In genomic region chr1:185451495-185451894, GRCm38 (mm10) we compare ENCODE assay signal across 27 mouse cellular contexts. TPM values are rescaled to one million over a fixed set of nuclear protein-coding genes. Genes with fewer than 3 reads are reported as not detected.
DNase-seq lines count a peak whose midpoint lies in the region; ATAC-seq and TF ChIP-seq lines count a peak whose summit lies in the region.
"Had no signal": no experiment of that assay in that cellular context is flagged by ENCODE, and none has a peak within 500 bp of the region (broad histone marks: within the 10 kb centered on the region; RNA-seq: fewer than 3 reads in every experiment).

No protein-coding gene starts in this region.

- WGBS in heart, embryonic 10.5 days, result 83% methylated on average over 3 of the region's 3 CpGs
- WGBS in liver, embryonic 12.5 days (ENCODE audit: insufficient replicate concordance), result 47% methylated on average over 3 of the region's 3 CpGs
- 86% methylated on average over 3 of the region's 3 CpGs for WGBS in kidney, embryonic 16.5 days
- 88% methylated on average over 3 of the region's 3 CpGs for WGBS in lung, postnatal 0 days

- peaks cover 15% of the 10 kb centered on the region for H3K4me1 ChIP-seq in heart, embryonic 10.5 days
- H3K4me1 ChIP-seq in liver, embryonic 12.5 days, result peaks cover 69% of the 10 kb centered on the region
- H3K4me1 ChIP-seq in kidney, embryonic 16.5 days (ENCODE audit: insufficient read depth, low read length), result peaks cover 10% of the 10 kb centered on the region
- H3K4me1 ChIP-seq in lung, postnatal 0 days (ENCODE audit: insufficient read depth, low read depth, low read length), result 0 out of 2 replicates have a peak, but pooled peaks cover 4% of the 10 kb centered on the region

- TF ChIP-seq EP300 in lung, postnatal 0 days (IDR thresholded peaks at IDR 0.05), result no peak

- peaks cover 36% of the 10 kb centered on the region for H3K27me3 ChIP-seq in heart, embryonic 10.5 days (ENCODE audit: insufficient read depth, poor library complexity, severe bottlenecking)
- H3K27me3 ChIP-seq in liver, embryonic 12.5 days (replicated peaks), result peaks cover 23% of the 10 kb centered on the region
- peaks cover 33% of the 10 kb centered on the region for H3K27me3 ChIP-seq in kidney, embryonic 16.5 days (ENCODE audit: insufficient read depth, low read length)
- H3K27me3 ChIP-seq in lung, postnatal 0 days (replicated peaks; ENCODE audit: insufficient read depth, low read length), result peaks cover 20% of the 10 kb centered on the region
- H3K27me3 ChIP-seq: CH12.LX had no signal

- peak overlapping the region; percentile 48 for H3K4me2 ChIP-seq in liver, embryonic 12.5 days
- no peak overlapping the region for H3K4me2 ChIP-seq in kidney, embryonic 16.5 days (replicated peaks; ENCODE audit: low read depth, low read length)
- H3K4me2 ChIP-seq in lung, postnatal 0 days (replicated peaks; ENCODE audit: low read depth, low read length), result no peak overlapping the region
- H3K4me2 ChIP-seq: forebrain, embryonic 13.5 days; kidney, embryonic 15.5 days; limb, embryonic 13.5 days; lung, embryonic 14.5 days; midbrain, embryonic 15.5 days; neural tube, embryonic 12.5 days had no signal

- no peak for DNase-seq in heart, embryonic 10.5 days (ENCODE audit: low spot score)
- no peak for DNase-seq in heart, adult 8-10 months (ENCODE audit: low spot score)
- DNase-seq in c-Kit-positive CD71-positive TER-119-positive erythroid progenitor cells, embryonic 14.5 days (ENCODE audit: low spot score), result peak; percentile 60
- no peak for DNase-seq in lung, postnatal 0 days (ENCODE audit: low spot score)
- DNase-seq: adrenal gland, postnatal 14 days; B cell, adult 2 months; cerebellum, adult 9-10 months; kidney, adult 11 months; kidney, postnatal 4 days; lung, embryonic 14.5 days; lung, postnatal 36 days; retina, postnatal 1 day; right cerebral cortex, postnatal 25 days; spleen, adult 18-20 months had no signal

- peak overlapping the region; percentile 50; the same call in 1 of the 2 replicates for H3K9ac ChIP-seq in liver, embryonic 12.5 days
- H3K9ac ChIP-seq in kidney, embryonic 16.5 days (replicated peaks; ENCODE audit: low read length), result no peak overlapping the region
- no peak overlapping the region for H3K9ac ChIP-seq in lung, postnatal 0 days (replicated peaks; ENCODE audit: low read depth)
- H3K9ac ChIP-seq: forebrain, embryonic 13.5 days; kidney, embryonic 15.5 days; limb, embryonic 13.5 days; lung, embryonic 14.5 days; midbrain, embryonic 15.5 days; neural tube, embryonic 12.5 days had no signal

- no peak overlapping the region for H3K4me3 ChIP-seq in heart, embryonic 10.5 days
- peak overlapping the region; percentile 16; the same call in 1 of the 2 replicates for H3K4me3 ChIP-seq in liver, embryonic 12.5 days
- no peak overlapping the region for H3K4me3 ChIP-seq in kidney, embryonic 16.5 days (ENCODE audit: low read length)
- no peak overlapping the region for H3K4me3 ChIP-seq in lung, postnatal 0 days (ENCODE audit: low read depth, low read length)
- H3K4me3 ChIP-seq: forebrain, embryonic 13.5 days; gastrocnemius, adult 2 months; kidney, embryonic 15.5 days; limb, embryonic 13.5 days; midbrain, embryonic 15.5 days; neural tube, embryonic 12.5 days had no signal

- no peaks in the 10 kb centered on the region for H3K36me3 ChIP-seq in heart, embryonic 10.5 days
- H3K36me3 ChIP-seq in liver, embryonic 12.5 days, result peaks cover 3% of the 10 kb centered on the region
- no peaks in the 10 kb centered on the region for H3K36me3 ChIP-seq in kidney, embryonic 16.5 days (ENCODE audit: insufficient read depth, low read length)
- H3K36me3 ChIP-seq in lung, postnatal 0 days (ENCODE audit: insufficient read depth, low read length), result no peaks in the 10 kb centered on the region
- H3K36me3 ChIP-seq: kidney, embryonic 15.5 days; limb, embryonic 13.5 days; midbrain, embryonic 15.5 days; neural tube, embryonic 12.5 days had no signal

- no peak for ATAC-seq in liver, embryonic 12.5 days
- peak; percentile 24; the same call in 1 of the 2 replicates for ATAC-seq in megakaryocyte progenitor cell, adult 5-6 weeks (replicated peaks; ENCODE audit: poor library complexity)
- ATAC-seq in kidney, embryonic 16.5 days (ENCODE audit: low FRiP score, low TSS enrichment), result no peak
- ATAC-seq in lung, postnatal 0 days, result no peak
- ATAC-seq: forebrain, embryonic 13.5 days; hindbrain, postnatal 0 days; midbrain, embryonic 15.5 days had no signal

- H3K9me3 ChIP-seq in heart, embryonic 10.5 days, result no peaks in the 10 kb centered on the region
- H3K9me3 ChIP-seq in liver, embryonic 12.5 days (replicated peaks), result no peaks in the 10 kb centered on the region
- no peaks in the 10 kb centered on the region for H3K9me3 ChIP-seq in kidney, embryonic 16.5 days (ENCODE audit: low read length)
- no peaks in the 10 kb centered on the region for H3K9me3 ChIP-seq in lung, postnatal 0 days (ENCODE audit: low read length)
- H3K9me3 ChIP-seq: forebrain, embryonic 13.5 days; G1E; kidney, embryonic 15.5 days; limb, embryonic 13.5 days; midbrain, embryonic 15.5 days; neural tube, embryonic 12.5 days had no signal

- H3K27ac ChIP-seq in heart, embryonic 10.5 days, result peak overlapping the region; percentile 6; the same call in 1 of the 2 replicates
- peak overlapping the region; percentile 98 for H3K27ac ChIP-seq in liver, embryonic 12.5 days
- H3K27ac ChIP-seq in kidney, embryonic 16.5 days (ENCODE audit: low read length), result no peak overlapping the region
- no peak overlapping the region for H3K27ac ChIP-seq in lung, postnatal 0 days (ENCODE audit: low read length)
- H3K27ac ChIP-seq: forebrain, embryonic 13.5 days; gastrocnemius, adult 2 months; hindbrain, postnatal 0 days; kidney, embryonic 15.5 days; limb, embryonic 13.5 days; midbrain, embryonic 15.5 days; neural tube, embryonic 12.5 days had no signal

- no peak for TF ChIP-seq CTCF in lung, postnatal 0 days (IDR thresholded peaks at IDR 0.05)

RNA-seq across cellular contexts. Expression of gene Slc30a10, which starts 3.2 kb away (rescaled TPM):
- polyA plus RNA-seq in heart, embryonic 10.5 days (2016; fragmentation: Nextera tagmentation; extraction: Ambion mirVana), result 3.5 and 3.9 TPM in 2 replicates
- not detected for total RNA-seq in heart, adult 8-10 months (2022)
- 17.6 and 18.5 TPM in 2 replicates for polyA plus RNA-seq in liver, embryonic 12.5 days (2016; fragmentation: Nextera tagmentation; extraction: Ambion mirVana)
- 0.05 and 0.07 TPM in 2 replicates for total RNA-seq in megakaryocyte progenitor cell, adult 5-6 weeks (2015)
- 0.07 and 0.08 TPM in 2 replicates for total RNA-seq in megakaryocyte progenitor cell, adult 5-6 weeks (2017)
- polyA plus RNA-seq in kidney, embryonic 16.5 days (2015; fragmentation: Nextera tagmentation; extraction: Ambion mirVana), result 0.14 and 0.22 TPM in 2 replicates
- polyA plus RNA-seq in lung, postnatal 0 days (2015; fragmentation: Nextera tagmentation; extraction: Ambion mirVana), result 0.05 TPM in 1 of 2 replicates, not detected in the other
- total RNA-seq: CH12.LX; gastrocnemius, adult 2 months had no signal
- polyA plus RNA-seq: urinary bladder, adult 2 months had no signal

Comparison
In these comparisons a context has a peak if more than half of its experiments do, and no peak if none do; other contexts are left out.
1. H3K27ac ChIP-seq: peak in heart, embryonic 10.5 days (single experiment) and liver, embryonic 12.5 days (single experiment); none in kidney, embryonic 16.5 days (single experiment) and lung, postnatal 0 days (single experiment).